Mouse (Mus musculus): ENCODE measurements at regions not wholly inside any gene's neighbourhood (a gene's known extent, or its start where the extent isn't known, plus 50 kb on each side); places are given as distances from the start of the nearest gene placed in this dataset.

DNA sequence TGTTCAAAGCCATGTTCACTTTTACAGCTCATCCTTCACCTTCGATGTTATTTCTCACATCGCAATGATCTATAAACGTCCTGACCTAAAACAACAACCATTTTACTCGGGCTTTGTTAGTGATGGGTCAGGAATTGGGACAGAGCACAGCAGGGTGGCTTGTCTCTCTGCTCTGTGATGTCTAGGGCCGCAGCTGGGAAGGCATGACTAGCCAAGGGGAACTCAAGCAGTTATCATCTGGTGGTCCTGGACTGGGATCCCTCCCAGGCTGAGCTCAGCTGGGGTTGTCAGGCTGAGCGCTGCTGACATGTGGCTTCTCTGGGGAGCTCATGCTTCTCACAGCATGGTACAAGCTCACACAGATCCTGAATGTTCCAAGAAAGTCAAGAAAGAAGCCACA lies 372.8 kb upstream of the Nrp1 start:
- Histone ChIP-seq H3K4me2 (ENCODE audit: low read depth) (no peak overlapping the region), H3ac (ENCODE audit: control insufficient read depth, insufficient read length) (no peak overlapping the region), H3K4me3 (no peak overlapping the region), H3K36me3 (ENCODE audit: control insufficient read depth, insufficient read depth) (no peaks in the 10 kb centered on the region), H3K79me2 (ENCODE audit: control insufficient read depth, insufficient read depth) (no peaks in the 10 kb centered on the region), H3K27me3 (ENCODE audit: control insufficient read depth, insufficient read depth, insufficient read length) (no peaks in the 10 kb centered on the region)
- TF ChIP-seq SRF (IDR thresholded peaks at IDR 0.05; ENCODE audit: control insufficient read depth, insufficient read length, low read depth) (no peak), MAX (IDR thresholded peaks at IDR 0.05; ENCODE audit: low read depth) (no peak), MYOG (IDR thresholded peaks at IDR 0.05; ENCODE audit: control insufficient read depth in 1 of 3, insufficient read depth in 1 of 3, insufficient read length in 2 of 3, low read depth in 2 of 3) (no peak), POLR2AphosphoS2 (IDR thresholded peaks at IDR 0.05; ENCODE audit: insufficient read length, low read depth) (no peak), MYOD1 (IDR thresholded peaks at IDR 0.05; ENCODE audit: control insufficient read depth in 1 of 3, insufficient read length in 2 of 3, low read depth in 2 of 3) (no peak), POLR2A (IDR thresholded peaks at IDR 0.05; ENCODE audit: insufficient read length, low read depth) (no peak), CEBPB (IDR thresholded peaks at IDR 0.05; ENCODE audit: insufficient read depth, poor library complexity, severe bottlenecking) (no peak), TCF3 (IDR thresholded peaks at IDR 0.05; ENCODE audit: insufficient read length, low read depth) (no peak), E2F4 (IDR thresholded peaks at IDR 0.05; ENCODE audit: insufficient read depth) (no peak)

DNA sequence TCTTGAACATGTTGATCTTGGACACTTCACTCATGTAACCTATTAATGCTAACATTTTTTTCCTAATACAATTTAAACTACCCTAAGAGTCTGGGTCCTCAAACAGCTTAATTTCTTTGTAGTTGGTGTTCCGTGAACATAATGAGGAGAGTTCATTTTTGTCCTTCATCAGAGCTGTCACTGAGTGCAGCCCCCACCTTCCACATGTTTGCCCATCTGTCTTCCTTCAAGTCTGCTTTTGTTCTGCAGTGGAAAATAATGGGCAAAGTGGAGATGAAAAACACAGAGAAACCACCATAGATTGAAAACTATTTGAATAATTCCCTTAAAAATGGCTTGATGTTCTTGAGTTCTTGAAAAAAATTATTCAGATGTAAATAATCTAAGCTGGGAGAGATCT lies 369.5 kb upstream of the Nrp1 start:
- no peak overlapping the region for H3ac ChIP-seq (ENCODE audit: control insufficient read depth, insufficient read length)
- no peak overlapping the region for H3K4me3 ChIP-seq
- H3K79me2 ChIP-seq (ENCODE audit: control insufficient read depth, insufficient read depth) = no peaks in the 10 kb centered on the region
- TF ChIP-seq MYOG (IDR thresholded peaks at IDR 0.05; ENCODE audit: control insufficient read depth in 1 of 3, insufficient read depth in 1 of 3, insufficient read length in 2 of 3, low read depth in 2 of 3) (no peak), SRF (IDR thresholded peaks at IDR 0.05; ENCODE audit: control insufficient read depth, insufficient read length, low read depth) (no peak), E2F4 (IDR thresholded peaks at IDR 0.05; ENCODE audit: insufficient read depth) (no peak), REST (IDR thresholded peaks at IDR 0.05; ENCODE audit: insufficient read depth, insufficient read length) (no peak), POLR2AphosphoS2 (IDR thresholded peaks at IDR 0.05; ENCODE audit: insufficient read length, low read depth) (no peak), TCF3 (IDR thresholded peaks at IDR 0.05; ENCODE audit: insufficient read length, low read depth) (no peak), MYOD1 (IDR thresholded peaks at IDR 0.05; ENCODE audit: control insufficient read depth in 1 of 3, insufficient read length in 2 of 3, low read depth in 2 of 3) (no peak), USF1 (IDR thresholded peaks at IDR 0.05; ENCODE audit: low read depth) (no peak), TCF12 (IDR thresholded peaks at IDR 0.05; ENCODE audit: insufficient read depth, poor library complexity, severe bottlenecking) (no peak), CEBPB (IDR thresholded peaks at IDR 0.05; ENCODE audit: insufficient read depth, poor library complexity, severe bottlenecking) (no peak), MAX (IDR thresholded peaks at IDR 0.05; ENCODE audit: low read depth) (no peak), POLR2A (IDR thresholded peaks at IDR 0.05; ENCODE audit: insufficient read length, low read depth) (no peak)
- no peak overlapping the region for H3K4me2 ChIP-seq (ENCODE audit: low read depth)
- no peaks in the 10 kb centered on the region for H3K27me3 ChIP-seq (ENCODE audit: control insufficient read depth, insufficient read depth, insufficient read length)
- no peaks in the 10 kb centered on the region for H3K36me3 ChIP-seq (ENCODE audit: control insufficient read depth, insufficient read depth)

DNA sequence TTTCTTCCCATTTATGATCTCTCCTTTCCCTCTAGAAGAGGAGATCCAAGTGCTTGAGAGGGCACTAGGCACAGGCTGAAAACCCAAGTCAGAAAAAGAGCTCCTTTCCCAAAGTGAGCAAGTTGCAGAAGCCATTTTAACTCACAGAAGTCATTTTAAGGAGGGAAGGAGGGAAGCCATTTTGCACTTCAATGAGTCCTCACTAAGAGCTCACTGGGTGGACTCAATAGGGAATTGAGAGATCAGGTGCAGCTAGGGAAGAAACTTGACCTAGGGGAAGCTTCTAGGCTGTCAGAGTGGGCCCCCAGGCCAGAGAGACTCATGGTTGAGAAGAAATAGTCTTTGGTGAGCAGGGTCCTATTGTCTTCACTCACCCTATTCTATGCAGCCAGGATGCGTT lies 363.5 kb upstream of the Nrp1 start:
- no peaks in the 10 kb centered on the region for H3K36me3 ChIP-seq (ENCODE audit: control insufficient read depth, insufficient read depth)
- no peaks in the 10 kb centered on the region for H3K79me2 ChIP-seq (ENCODE audit: control insufficient read depth, insufficient read depth)
- H3ac ChIP-seq (ENCODE audit: control insufficient read depth, insufficient read length) = no peak overlapping the region
- H3K27me3 ChIP-seq (ENCODE audit: control insufficient read depth, insufficient read depth, insufficient read length) = no peaks in the 10 kb centered on the region
- no peak for TF ChIP-seq POLR2AphosphoS2 (IDR thresholded peaks at IDR 0.05; ENCODE audit: insufficient read length, low read depth)
- TF ChIP-seq E2F4 (IDR thresholded peaks at IDR 0.05; ENCODE audit: insufficient read depth) = no peak
- TF ChIP-seq USF1 (IDR thresholded peaks at IDR 0.05; ENCODE audit: low read depth) = no peak
- TF ChIP-seq TCF12 (IDR thresholded peaks at IDR 0.05; ENCODE audit: insufficient read depth, poor library complexity, severe bottlenecking) = no peak
- no peak overlapping the region for H3K4me3 ChIP-seq
- no peak overlapping the region for H3K4me2 ChIP-seq (ENCODE audit: low read depth)

- Histone ChIP-seq H3K4me2 (ENCODE audit: low read depth) (no peak overlapping the region), H3K36me3 (ENCODE audit: control insufficient read depth, insufficient read depth) (no peaks in the 10 kb centered on the region), H3K27me3 (ENCODE audit: control insufficient read depth, insufficient read depth, insufficient read length) (no peaks in the 10 kb centered on the region), H3K4me3 (no peak overlapping the region), H3ac (ENCODE audit: control insufficient read depth, insufficient read length) (no peak overlapping the region), H3K79me2 (ENCODE audit: control insufficient read depth, insufficient read depth) (no peaks in the 10 kb centered on the region)
- no peak for TF ChIP-seq MAX (IDR thresholded peaks at IDR 0.05; ENCODE audit: low read depth)
Observed at GRCm38 (mm10) chr8:127995490-127995889, 362.9 kb upstream of the Nrp1 start.

GRCm38 (mm10) chr8:128002386-128002785 lies 356.0 kb upstream of the Nrp1 start:
- no peak overlapping the region for H3ac ChIP-seq (ENCODE audit: control insufficient read depth, insufficient read length)
- no peak for TF ChIP-seq MYOG (IDR thresholded peaks at IDR 0.05; ENCODE audit: control insufficient read depth in 1 of 3, insufficient read depth in 1 of 3, insufficient read length in 2 of 3, low read depth in 2 of 3)
- no peak for TF ChIP-seq REST (IDR thresholded peaks at IDR 0.05; ENCODE audit: insufficient read depth, insufficient read length)
- TF ChIP-seq POLR2AphosphoS2 (IDR thresholded peaks at IDR 0.05; ENCODE audit: insufficient read length, low read depth) = no peak
- no peak for TF ChIP-seq USF1 (IDR thresholded peaks at IDR 0.05; ENCODE audit: low read depth)
- TF ChIP-seq CEBPB (IDR thresholded peaks at IDR 0.05; ENCODE audit: insufficient read depth, poor library complexity, severe bottlenecking) = no peak
- no peak for TF ChIP-seq E2F4 (IDR thresholded peaks at IDR 0.05; ENCODE audit: insufficient read depth)
- no peak for TF ChIP-seq MYOD1 (IDR thresholded peaks at IDR 0.05; ENCODE audit: control insufficient read depth in 1 of 3, insufficient read length in 2 of 3, low read depth in 2 of 3)
- no peak for TF ChIP-seq TCF3 (IDR thresholded peaks at IDR 0.05; ENCODE audit: insufficient read length, low read depth)

More at GRCm38 (mm10) chr8:128002386-128002785, 356.0 kb upstream of the Nrp1 start:
- Histone ChIP-seq H3K79me2 (ENCODE audit: control insufficient read depth, insufficient read depth) (no peaks in the 10 kb centered on the region), H3K4me2 (ENCODE audit: low read depth) (no peak overlapping the region), H3K36me3 (ENCODE audit: control insufficient read depth, insufficient read depth) (no peaks in the 10 kb centered on the region), H3K4me3 (no peak overlapping the region), H3K27me3 (ENCODE audit: control insufficient read depth, insufficient read depth, insufficient read length) (no peaks in the 10 kb centered on the region)

All from myocyte (in vitro differentiated cells).